Mouse (Mus musculus): Measurements from ENCODE around the gene Eif2d. TPM values are rescaled to one million over a fixed set of nuclear protein-coding genes. Genes with fewer than 3 reads are reported as not detected.

The Eif2d gene
- total RNA-seq, 1 experiment from 2014 or later, result 18.4 TPM

GRCm38 (mm10) chr1:131178083-131178482 lies 25.1 kb downstream of the Eif2d start:
- no peak for ATAC-seq (ENCODE audit: extremely low read depth, insufficient number of reproducible peaks, low FRiP score, poor library complexity, severe bottlenecking)

GRCm38 (mm10) chr1:131180386-131180785 lies 27.4 kb downstream of the Eif2d start:
- ATAC-seq (ENCODE audit: extremely low read depth, insufficient number of reproducible peaks, low FRiP score, poor library complexity, severe bottlenecking), result no peak

GRCm38 (mm10) chr1:131181642-131182527 lies 28.9 kb downstream of the Eif2d start:
- ATAC-seq (ENCODE audit: extremely low read depth, insufficient number of reproducible peaks, low FRiP score, poor library complexity, severe bottlenecking), result peak; percentile 78

- no peak for ATAC-seq (ENCODE audit: extremely low read depth, insufficient number of reproducible peaks, low FRiP score, poor library complexity, severe bottlenecking)
Measured at GRCm38 (mm10) chr1:131183201-131183600, 30.2 kb downstream of the Eif2d start.

- ATAC-seq (ENCODE audit: extremely low read depth, insufficient number of reproducible peaks, low FRiP score, poor library complexity, severe bottlenecking), result peak; percentile 47
Measured at GRCm38 (mm10) chr1:131184253-131184955, 31.4 kb downstream of the Eif2d start.

GRCm38 (mm10) chr1:131184956-131185660 lies 32.1 kb downstream of the Eif2d start:
- no peak for ATAC-seq (ENCODE audit: extremely low read depth, insufficient number of reproducible peaks, low FRiP score, poor library complexity, severe bottlenecking)

- ATAC-seq (ENCODE audit: extremely low read depth, insufficient number of reproducible peaks, low FRiP score, poor library complexity, severe bottlenecking), result no peak
Measured at GRCm38 (mm10) chr1:131185821-131186506, 33.0 kb downstream of the Eif2d start.

- ATAC-seq (ENCODE audit: extremely low read depth, insufficient number of reproducible peaks, low FRiP score, poor library complexity, severe bottlenecking), result no peak
Measured at GRCm38 (mm10) chr1:131186995-131187394, 34.0 kb downstream of the Eif2d start.

GRCm38 (mm10) chr1:131187856-131188255 lies 34.9 kb downstream of the Eif2d start:
- ATAC-seq (ENCODE audit: extremely low read depth, insufficient number of reproducible peaks, low FRiP score, poor library complexity, severe bottlenecking), result no peak

- peak; percentile 76 for ATAC-seq (ENCODE audit: extremely low read depth, insufficient number of reproducible peaks, low FRiP score, poor library complexity, severe bottlenecking)
Measured at GRCm38 (mm10) chr1:131188655-131189054, 35.7 kb downstream of the Eif2d start.

GRCm38 (mm10) chr1:131193746-131194145 lies 40.8 kb downstream of the Eif2d start:
- ATAC-seq (ENCODE audit: extremely low read depth, insufficient number of reproducible peaks, low FRiP score, poor library complexity, severe bottlenecking), result no peak

- ATAC-seq (ENCODE audit: extremely low read depth, insufficient number of reproducible peaks, low FRiP score, poor library complexity, severe bottlenecking), result no peak
Measured at GRCm38 (mm10) chr1:131195653-131196052, 42.7 kb downstream of the Eif2d start.

- ATAC-seq (ENCODE audit: extremely low read depth, insufficient number of reproducible peaks, low FRiP score, poor library complexity, severe bottlenecking), result no peak
Measured at GRCm38 (mm10) chr1:131196107-131196506, 43.1 kb downstream of the Eif2d start.

- ATAC-seq (ENCODE audit: extremely low read depth, insufficient number of reproducible peaks, low FRiP score, poor library complexity, severe bottlenecking), result no peak
Measured at GRCm38 (mm10) chr1:131198417-131198960, 45.5 kb downstream of the Eif2d start.

GRCm38 (mm10) chr1:131199118-131199821 lies 46.3 kb downstream of the Eif2d start:
- peak; percentile 32 for ATAC-seq (ENCODE audit: extremely low read depth, insufficient number of reproducible peaks, low FRiP score, poor library complexity, severe bottlenecking)

- peak; percentile 95 for ATAC-seq (ENCODE audit: extremely low read depth, insufficient number of reproducible peaks, low FRiP score, poor library complexity, severe bottlenecking)
Measured at GRCm38 (mm10) chr1:131199976-131200375, 47.0 kb downstream of the Eif2d start.

- no peak for ATAC-seq (ENCODE audit: extremely low read depth, insufficient number of reproducible peaks, low FRiP score, poor library complexity, severe bottlenecking)
Measured at GRCm38 (mm10) chr1:131200588-131200987, 47.6 kb downstream of the Eif2d start.

- no peak for ATAC-seq (ENCODE audit: extremely low read depth, insufficient number of reproducible peaks, low FRiP score, poor library complexity, severe bottlenecking)
Measured at GRCm38 (mm10) chr1:131201391-131201790, 48.4 kb downstream of the Eif2d start.
